Mouse (Mus musculus) stomach, postnatal 0 days (tissue): ENCODE results near the gene Klk15.
"Not testable (repeated sequence)": the region's sequence is repeated elsewhere in the genome, so short reads cannot be mapped to it uniquely, and the experiment has no call there.

Source experiments
- CTCF ChIP-seq: IDR thresholded peaks from 2 replicates; pipeline ENCODE4 v1.5.1; 2016; ENCODE audit warnings: antibody characterized with exemption, low read depth, mild to moderate bottlenecking, moderate library complexity
- EP300 ChIP-seq: optimal IDR thresholded peaks from 2 replicates; pipeline ENCODE3; 2016; ENCODE audit warnings: antibody characterized with exemption

GRCm38 (mm10) chr7:43975761-43976160 lies 42.2 kb downstream of the Klk15 start, which contains the start of gene Klk1b9:
- TF ChIP-seq CTCF, EP300: not testable (repeated sequence)
